Mouse (Mus musculus) neural tube, embryonic 14.5 days (tissue): Measurements from ENCODE around the gene Vps13d. TPM values are rescaled to one million over a fixed set of nuclear protein-coding genes. Genes with fewer than 3 reads are reported as not detected.

Source experiments
- ATAC-seq: fragments of 200-750 bp; cut with Nextera tagmentation; 2 replicates; pipeline ENCODE4 v1.8.0; 2017; ENCODE audit warnings: low read depth, mild to moderate bottlenecking, moderate TSS enrichment, moderate library complexity
- H3K27ac ChIP-seq: fragments of 300-500 bp; sonication (generic); 2 replicates; pipeline ENCODE4 v1.5.1; 2014; ENCODE audit warnings: low read depth, mild to moderate bottlenecking, control low read depth, low read length, moderate library complexity, mixed read lengths
- H3K27me3 ChIP-seq: fragments of 300-500 bp; sonication (generic); 2 replicates; pipeline ENCODE4 v1.6.1; 2014; ENCODE audit warnings: low read length; ENCODE audit not compliant: control insufficient read depth, insufficient read depth
- H3K36me3 ChIP-seq: fragments of 300-500 bp; sonication (generic); 2 replicates; pipeline ENCODE4 v1.6.1; 2014; ENCODE audit warnings: low read length, mixed read lengths; ENCODE audit not compliant: control insufficient read depth, insufficient read depth
- H3K4me1 ChIP-seq: fragments of 300-500 bp; sonication (generic); 2 replicates; pipeline ENCODE4 v1.6.1; 2014; ENCODE audit warnings: low read length; ENCODE audit not compliant: control insufficient read depth, insufficient read depth
- H3K4me2 ChIP-seq: fragments of 300-500 bp; sonication (generic); 2 replicates; pipeline ENCODE4 v1.6.1; 2014; ENCODE audit warnings: mild to moderate bottlenecking, low read depth, low read length, control low read depth
- H3K4me3 ChIP-seq: fragments of 300-500 bp; sonication (generic); 2 replicates; pipeline ENCODE4 v1.5.1; 2014; ENCODE audit warnings: low read depth, low read length, control low read depth, mixed read lengths
- H3K9ac ChIP-seq: fragments of 300-500 bp; sonication (generic); replicated peaks from 2 replicates; pipeline ENCODE4 v1.6.1; 2014; ENCODE audit warnings: low read depth, mild to moderate bottlenecking, control low read depth, low read length, mixed read lengths
- H3K9me3 ChIP-seq: fragments of 300-500 bp; sonication (generic); 2 replicates; pipeline ENCODE4 v1.6.1; 2016; ENCODE audit warnings: low read length; ENCODE audit not compliant: control insufficient read depth
- WGBS: fragments of 180-500 bp; shearing (Covaris S2); extraction: QIAGEN DNeasy Blood & Tissue Kit; methylation state at CpG from one replicate; pipeline ENCODE4 v1.1.7; 2014; 5-methylcytosine and 5-hydroxymethylcytosine counted together
- polyA plus RNA-seq: library from polyadenylated mRNA; unstranded; fragments of >200 nt; fragmentation: Nextera tagmentation; extraction: Ambion mirVana; gene quantifications from 2 replicates; pipeline ENCODE4 v1.2.1, GENCODE M21; 2014

Vps13d gene
- polyA plus RNA-seq, 1 experiment from 2014 or later, result 12.9 TPM

- Histone ChIP-seq H3K27ac (no peak overlapping the region), H3K9ac (no peak overlapping the region), H3K36me3 (peaks cover 18% of the 10 kb centered on the region; the same call in 1 of the 2 replicates), H3K4me1 (no peaks in the 10 kb centered on the region), H3K27me3 (no peaks in the 10 kb centered on the region), H3K9me3 (no peaks in the 10 kb centered on the region), H3K4me3 (no peak overlapping the region), H3K4me2 (no peak overlapping the region)
- 76% methylated on average over 5 of the region's 5 CpGs for WGBS
- ATAC-seq, result no peak
These were observed 149.3 kb downstream of the Vps13d start for GRCm38 (mm10) chr4:145045312-145046031.

- 74% methylated on average over 6 of the region's 6 CpGs for WGBS
- no peaks in the 10 kb centered on the region for H3K9me3 ChIP-seq
- no peak overlapping the region for H3K9ac ChIP-seq
- no peaks in the 10 kb centered on the region for H3K4me1 ChIP-seq
- H3K36me3 ChIP-seq, result peaks cover 13% of the 10 kb centered on the region; the same call in 1 of the 2 replicates
- no peak overlapping the region for H3K27ac ChIP-seq
- H3K4me2 ChIP-seq, result no peak overlapping the region
- ATAC-seq, result no peak
- no peak overlapping the region for H3K4me3 ChIP-seq
- H3K27me3 ChIP-seq, result no peaks in the 10 kb centered on the region
These were observed 153.5 kb downstream of the Vps13d start for GRCm38 (mm10) chr4:145041223-145041870.

GRCm38 (mm10) chr4:145037631-145038416 lies 157.0 kb downstream of the Vps13d start:
- ATAC-seq, result no peak
- Histone ChIP-seq H3K27me3 (no peaks in the 10 kb centered on the region), H3K4me3 (no peak overlapping the region), H3K9me3 (no peaks in the 10 kb centered on the region), H3K36me3 (peaks cover 4% of the 10 kb centered on the region; the same call in 1 of the 2 replicates), H3K4me2 (no peak overlapping the region), H3K27ac (no peak overlapping the region), H3K4me1 (peaks cover 9% of the 10 kb centered on the region), H3K9ac (no peak overlapping the region)
- 94% methylated on average over 5 of the region's 5 CpGs for WGBS

DNA sequence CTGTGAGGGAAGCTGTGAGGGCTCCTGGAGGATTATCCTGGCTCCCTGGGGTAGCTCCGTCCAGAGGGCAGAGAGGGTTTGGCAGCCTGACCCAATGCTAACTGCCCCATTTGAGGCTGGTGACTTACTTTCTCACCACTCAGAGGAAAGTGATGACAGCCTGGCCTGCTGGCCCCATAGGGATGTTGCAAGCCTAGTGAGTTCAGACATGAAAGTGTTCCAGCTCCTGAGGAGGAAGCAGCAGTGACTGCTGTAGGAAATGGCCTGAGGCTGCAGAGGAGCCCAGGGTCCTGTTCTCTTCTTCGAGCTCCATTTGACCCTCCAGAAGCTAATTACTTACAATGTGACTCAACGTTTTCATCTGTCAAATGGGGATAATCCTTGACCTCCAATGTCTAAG lies 157.8 kb downstream of the Vps13d start:
- Histone ChIP-seq H3K9me3 (no peaks in the 10 kb centered on the region), H3K9ac (no peak overlapping the region), H3K27me3 (no peaks in the 10 kb centered on the region), H3K4me2 (no peak overlapping the region), H3K4me1 (peaks cover 9% of the 10 kb centered on the region), H3K4me3 (no peak overlapping the region), H3K36me3 (0 out of 2 replicates have a peak, but pooled peaks cover 4% of the 10 kb centered on the region), H3K27ac (no peak overlapping the region)
- no peak for ATAC-seq
- 63% methylated on average over 3 of the region's 3 CpGs for WGBS

DNA sequence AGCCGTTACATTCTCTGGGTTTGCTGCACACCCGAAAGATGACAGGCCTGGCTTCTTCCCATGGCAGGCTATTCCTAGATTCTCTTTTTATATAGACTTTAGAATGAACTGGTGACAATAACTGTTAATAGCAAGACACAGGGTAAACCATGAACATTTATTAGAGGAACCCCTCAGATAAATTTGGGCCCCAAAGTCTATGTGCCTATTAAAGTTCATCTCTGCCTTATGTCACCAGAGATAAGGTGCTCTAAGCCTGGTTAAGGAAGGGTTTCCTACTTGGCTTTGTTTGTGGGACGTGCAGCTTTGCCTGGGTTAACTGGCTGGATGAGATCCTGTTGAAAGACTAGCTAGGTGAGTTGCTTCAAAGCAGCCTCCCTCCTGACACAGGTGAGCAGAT lies 159.4 kb downstream of the Vps13d start:
- peaks cover 9% of the 10 kb centered on the region for H3K4me1 ChIP-seq
- H3K4me2 ChIP-seq, result no peak overlapping the region
- H3K36me3 ChIP-seq, result 0 out of 2 replicates have a peak, but pooled peaks cover 4% of the 10 kb centered on the region
- WGBS, result 53% methylated on average over 3 of the region's 3 CpGs
- no peak overlapping the region for H3K4me3 ChIP-seq
- no peak overlapping the region for H3K9ac ChIP-seq
- no peaks in the 10 kb centered on the region for H3K9me3 ChIP-seq
- ATAC-seq, result no peak
- H3K27ac ChIP-seq, result no peak overlapping the region
- H3K27me3 ChIP-seq, result no peaks in the 10 kb centered on the region

GRCm38 (mm10) chr4:145034506-145035243 lies 160.1 kb downstream of the Vps13d start:
- H3K36me3 ChIP-seq, result 0 out of 2 replicates have a peak, but pooled peaks cover 4% of the 10 kb centered on the region
- no peak overlapping the region for H3K4me2 ChIP-seq
- H3K9ac ChIP-seq, result no peak overlapping the region
- ATAC-seq, result peak; percentile 54; the same call in 1 of the 2 replicates
- H3K9me3 ChIP-seq, result no peaks in the 10 kb centered on the region
- H3K4me1 ChIP-seq, result peaks cover 9% of the 10 kb centered on the region
- H3K27me3 ChIP-seq, result no peaks in the 10 kb centered on the region
- WGBS, result 6% methylated on average over 11 of the region's 11 CpGs
- H3K27ac ChIP-seq, result 0 out of 2 replicates have a peak overlapping the region, but pooled peaks have one; percentile 28
- no peak overlapping the region for H3K4me3 ChIP-seq

DNA sequence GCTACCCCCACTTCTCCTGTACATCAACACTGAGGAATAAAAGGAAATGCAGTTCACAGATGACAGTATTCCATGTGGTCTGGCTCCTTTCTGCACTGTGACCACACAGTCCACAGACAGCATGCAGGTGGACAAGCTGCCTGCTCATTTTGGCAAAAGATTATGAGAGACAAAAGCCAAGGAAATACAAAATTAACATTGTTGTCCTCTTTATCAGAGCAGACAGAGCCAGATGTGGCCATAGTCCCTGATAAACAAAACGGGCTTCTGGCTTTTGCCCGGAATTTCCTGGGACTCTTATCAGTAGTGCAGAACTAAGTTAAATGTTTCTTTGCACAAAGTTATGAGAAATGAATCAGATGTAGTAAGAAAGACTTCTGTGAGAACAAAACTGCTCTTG lies 161.4 kb downstream of the Vps13d start:
- no peak overlapping the region for H3K4me3 ChIP-seq
- no peak overlapping the region for H3K9ac ChIP-seq
- no peaks in the 10 kb centered on the region for H3K27me3 ChIP-seq
- H3K4me2 ChIP-seq, result no peak overlapping the region
- no peak for ATAC-seq
- H3K9me3 ChIP-seq, result no peaks in the 10 kb centered on the region
- H3K36me3 ChIP-seq, result 0 out of 2 replicates have a peak, but pooled peaks cover 4% of the 10 kb centered on the region
- peaks cover 9% of the 10 kb centered on the region for H3K4me1 ChIP-seq
- H3K27ac ChIP-seq, result no peak overlapping the region
- 66% methylated on average over 2 of the region's 2 CpGs for WGBS

GRCm38 (mm10) chr4:145032637-145033036 lies 162.2 kb downstream of the Vps13d start:
- Histone ChIP-seq H3K4me3 (no peak overlapping the region), H3K4me2 (no peak overlapping the region), H3K9me3 (no peaks in the 10 kb centered on the region), H3K27me3 (no peaks in the 10 kb centered on the region), H3K4me1 (peaks cover 9% of the 10 kb centered on the region), H3K36me3 (0 out of 2 replicates have a peak, but pooled peaks cover 4% of the 10 kb centered on the region), H3K9ac (no peak overlapping the region), H3K27ac (no peak overlapping the region)
- no peak for ATAC-seq
- 62% methylated on average over 2 of the region's 2 CpGs for WGBS
